Mouse (Mus musculus) bone marrow macrophage, adult 2 months (primary cell): ENCODE results near the gene Sympk.

Experiments used
- CTCF ChIP-seq: IDR thresholded peaks from 2 replicates; pipeline ENCODE4 v1.5.1; 2012; ENCODE audit warnings: low read depth, mild to moderate bottlenecking, low read length, moderate library complexity
- POLR2A ChIP-seq: IDR thresholded peaks from 2 replicates; pipeline ENCODE4 v1.6.1; 2012; ENCODE audit warnings: mild to moderate bottlenecking, low read depth, low read length, borderline replicate concordance

- TF ChIP-seq CTCF (peak; percentile 67), POLR2A (no peak)
Measured at GRCm38 (mm10) chr7:19069500-19069899, 45.3 kb downstream of the Sympk start.
